Mouse (Mus musculus): Measurements from ENCODE around the gene Mical3. TPM values are rescaled to one million over a fixed set of nuclear protein-coding genes. Genes with fewer than 3 reads are reported as not detected.

Mical3 gene
- polyA plus RNA-seq, 1 experiment from 2014 or later: 20.0 TPM

- H3K9ac ChIP-seq: no peak overlapping the region
- H3K4me2 ChIP-seq: no peak overlapping the region
- WGBS: 56% methylated on average over 6 of the region's 6 CpGs
- H3K9me3 ChIP-seq: no peaks in the 10 kb centered on the region
- H3K4me3 ChIP-seq: no peak overlapping the region
- no peak for ATAC-seq (ENCODE audit: borderline replicate concordance, extremely low read depth, low FRiP score, low TSS enrichment)
- 0 out of 2 replicates have a peak, but pooled peaks cover 6% of the 10 kb centered on the region for H3K4me1 ChIP-seq
- H3K36me3 ChIP-seq: no peaks in the 10 kb centered on the region
- H3K27ac ChIP-seq: no peak overlapping the region
- H3K27me3 ChIP-seq: no peaks in the 10 kb centered on the region
Measured at GRCm38 (mm10) chr6:120991857-120992256, 138.9 kb downstream of the Mical3 start.

- H3K36me3 ChIP-seq: 0 out of 2 replicates have a peak, but pooled peaks cover 9% of the 10 kb centered on the region
- no peak overlapping the region for H3K4me2 ChIP-seq
- H3K9me3 ChIP-seq: no peaks in the 10 kb centered on the region
- no peak overlapping the region for H3K9ac ChIP-seq
- 40% methylated on average over 10 of the region's 10 CpGs for WGBS
- no peaks in the 10 kb centered on the region for H3K27me3 ChIP-seq
- H3K4me3 ChIP-seq: no peak overlapping the region
- H3K4me1 ChIP-seq: 0 out of 2 replicates have a peak, but pooled peaks cover 6% of the 10 kb centered on the region
- ATAC-seq (ENCODE audit: borderline replicate concordance, extremely low read depth, low FRiP score, low TSS enrichment): no peak
- H3K27ac ChIP-seq: no peak overlapping the region
Measured at GRCm38 (mm10) chr6:120987571-120988084, 143.2 kb downstream of the Mical3 start.

- Histone ChIP-seq H3K9me3 (no peaks in the 10 kb centered on the region), H3K4me2 (no peak overlapping the region), H3K27ac (no peak overlapping the region), H3K27me3 (no peaks in the 10 kb centered on the region), H3K4me3 (no peak overlapping the region), H3K4me1 (0 out of 2 replicates have a peak, but pooled peaks cover 6% of the 10 kb centered on the region), H3K36me3 (0 out of 2 replicates have a peak, but pooled peaks cover 9% of the 10 kb centered on the region), H3K9ac (no peak overlapping the region)
- no peak for ATAC-seq (ENCODE audit: borderline replicate concordance, extremely low read depth, low FRiP score, low TSS enrichment)
- WGBS: 61% methylated on average over 10 of the region's 10 CpGs
Measured at GRCm38 (mm10) chr6:120987164-120987563, 143.6 kb downstream of the Mical3 start.

DNA sequence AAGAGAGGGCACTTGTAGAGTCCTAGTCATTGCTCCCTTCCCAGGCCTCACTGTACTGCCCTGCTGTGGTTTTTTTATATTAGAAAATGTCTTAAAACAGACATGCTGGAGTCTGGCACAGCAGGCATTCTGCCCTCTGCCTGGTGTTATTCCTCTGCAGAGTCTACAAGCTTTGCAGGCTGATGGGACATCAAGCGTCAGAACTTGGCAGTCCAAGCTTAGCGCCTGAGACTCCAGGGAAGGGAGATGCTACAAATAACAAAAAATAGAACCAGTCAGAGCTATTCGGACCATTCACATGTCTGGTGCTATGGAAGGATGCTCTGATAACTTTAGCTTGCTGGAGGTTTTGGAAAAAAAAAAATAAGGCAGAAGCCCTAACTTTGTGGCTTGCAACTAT is 144.6 kb downstream of the Mical3 start:
- no peak overlapping the region for H3K4me3 ChIP-seq
- H3K27me3 ChIP-seq: no peaks in the 10 kb centered on the region
- ATAC-seq (ENCODE audit: borderline replicate concordance, extremely low read depth, low FRiP score, low TSS enrichment): no peak
- H3K4me2 ChIP-seq: no peak overlapping the region
- H3K4me1 ChIP-seq: 0 out of 2 replicates have a peak, but pooled peaks cover 6% of the 10 kb centered on the region
- no peaks in the 10 kb centered on the region for H3K9me3 ChIP-seq
- WGBS: 89% methylated on average over 3 of the region's 3 CpGs
- 0 out of 2 replicates have a peak, but pooled peaks cover 9% of the 10 kb centered on the region for H3K36me3 ChIP-seq
- no peak overlapping the region for H3K27ac ChIP-seq
- H3K9ac ChIP-seq: no peak overlapping the region

DNA sequence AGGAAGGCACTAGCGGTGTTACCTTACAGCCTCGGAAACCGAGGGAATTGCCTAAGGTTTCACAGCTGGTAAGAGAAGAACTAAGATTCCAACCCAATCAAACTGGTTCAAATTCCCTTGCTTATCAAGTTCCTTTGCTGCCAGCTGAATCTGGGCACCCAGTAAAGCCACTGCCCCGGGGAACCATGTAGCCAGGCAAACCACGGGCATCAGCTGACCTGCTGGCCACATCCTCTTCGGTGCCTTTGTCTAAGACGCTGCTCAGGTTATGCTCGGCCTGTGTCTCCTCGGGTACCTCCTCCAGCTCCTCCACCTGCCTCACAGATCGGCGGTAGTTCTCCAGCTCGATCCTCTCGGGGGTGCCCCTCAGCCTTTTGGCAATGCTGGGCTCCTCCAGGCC is 148.5 kb downstream of the Mical3 start:
- H3K27ac ChIP-seq: no peak overlapping the region
- 94% methylated on average over 13 of the region's 13 CpGs for WGBS
- peaks cover 14% of the 10 kb centered on the region for H3K4me1 ChIP-seq
- no peak overlapping the region for H3K9ac ChIP-seq
- peaks cover 23% of the 10 kb centered on the region; the same call in 1 of the 2 replicates for H3K36me3 ChIP-seq
- no peak for ATAC-seq (ENCODE audit: borderline replicate concordance, extremely low read depth, low FRiP score, low TSS enrichment)
- H3K27me3 ChIP-seq: no peaks in the 10 kb centered on the region
- H3K4me2 ChIP-seq: no peak overlapping the region
- H3K9me3 ChIP-seq: no peaks in the 10 kb centered on the region
- H3K4me3 ChIP-seq: no peak overlapping the region

DNA sequence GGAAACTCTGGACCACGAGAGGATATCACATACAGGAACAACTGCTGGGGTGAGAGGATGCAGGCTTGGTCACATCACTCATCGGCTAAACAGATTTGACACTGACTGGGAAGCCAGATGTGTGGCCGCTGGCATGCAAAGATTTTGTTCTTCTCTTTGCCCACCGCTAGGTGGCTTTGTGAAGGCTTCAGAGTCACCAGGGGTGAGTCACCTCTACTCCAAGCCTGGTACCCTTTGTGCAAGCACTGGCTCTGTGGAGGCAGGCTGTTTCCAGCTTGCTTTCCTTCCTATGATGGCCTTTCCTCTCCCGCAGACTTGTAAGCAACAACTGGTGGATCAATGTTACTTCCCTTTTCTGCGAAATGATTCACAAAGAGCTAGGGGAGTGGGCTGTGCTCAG is 149.3 kb downstream of the Mical3 start:
- Histone ChIP-seq H3K4me2 (no peak overlapping the region), H3K4me1 (peaks cover 20% of the 10 kb centered on the region), H3K4me3 (no peak overlapping the region), H3K9ac (no peak overlapping the region), H3K9me3 (no peaks in the 10 kb centered on the region), H3K36me3 (peaks cover 23% of the 10 kb centered on the region; the same call in 1 of the 2 replicates), H3K27ac (no peak overlapping the region), H3K27me3 (no peaks in the 10 kb centered on the region)
- 47% methylated on average over 6 of the region's 6 CpGs for WGBS
- no peak for ATAC-seq (ENCODE audit: borderline replicate concordance, extremely low read depth, low FRiP score, low TSS enrichment)

GRCm38 (mm10) chr6:120978019-120978621 is 152.7 kb downstream of the Mical3 start:
- Histone ChIP-seq H3K9me3 (no peaks in the 10 kb centered on the region), H3K4me1 (peaks cover 20% of the 10 kb centered on the region), H3K27me3 (no peaks in the 10 kb centered on the region), H3K9ac (no peak overlapping the region), H3K4me3 (no peak overlapping the region), H3K27ac (peak overlapping the region; percentile 79), H3K4me2 (no peak overlapping the region), H3K36me3 (peaks cover 14% of the 10 kb centered on the region; the same call in 1 of the 2 replicates)
- peak; percentile 53; the same call in 1 of the 2 replicates for ATAC-seq (ENCODE audit: borderline replicate concordance, extremely low read depth, low FRiP score, low TSS enrichment)
- WGBS: 32% methylated on average over 18 of the region's 18 CpGs

DNA sequence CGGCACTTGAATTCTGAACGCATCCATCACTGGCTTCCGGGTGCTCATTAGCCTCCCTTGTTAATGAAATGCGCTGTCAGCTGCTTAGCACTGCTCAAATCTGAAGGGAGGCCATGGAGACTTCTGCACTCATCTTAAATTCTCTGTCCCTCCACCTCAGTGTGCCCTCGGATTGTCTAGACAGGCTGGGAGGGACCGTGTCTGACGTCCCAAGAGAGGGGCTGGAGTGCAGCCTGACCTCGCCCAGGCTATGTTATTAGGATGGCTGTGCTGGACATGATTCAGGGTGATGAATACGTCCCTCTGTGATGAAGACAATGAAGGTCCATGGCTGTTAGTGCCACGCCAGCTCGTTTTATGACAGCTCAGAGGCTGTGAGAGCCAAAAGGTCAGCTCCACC is 153.8 kb downstream of the Mical3 start:
- H3K4me1 ChIP-seq: peaks cover 20% of the 10 kb centered on the region
- 47% methylated on average over 11 of the region's 11 CpGs for WGBS
- H3K27me3 ChIP-seq: no peaks in the 10 kb centered on the region
- H3K4me3 ChIP-seq: no peak overlapping the region
- ATAC-seq (ENCODE audit: borderline replicate concordance, extremely low read depth, low FRiP score, low TSS enrichment): peak; percentile 58; the same call in 1 of the 2 replicates
- H3K4me2 ChIP-seq: no peak overlapping the region
- H3K9me3 ChIP-seq: no peaks in the 10 kb centered on the region
- H3K9ac ChIP-seq: no peak overlapping the region
- peak overlapping the region; percentile 29; the same call in 1 of the 2 replicates for H3K27ac ChIP-seq
- H3K36me3 ChIP-seq: peaks cover 14% of the 10 kb centered on the region; the same call in 1 of the 2 replicates

DNA sequence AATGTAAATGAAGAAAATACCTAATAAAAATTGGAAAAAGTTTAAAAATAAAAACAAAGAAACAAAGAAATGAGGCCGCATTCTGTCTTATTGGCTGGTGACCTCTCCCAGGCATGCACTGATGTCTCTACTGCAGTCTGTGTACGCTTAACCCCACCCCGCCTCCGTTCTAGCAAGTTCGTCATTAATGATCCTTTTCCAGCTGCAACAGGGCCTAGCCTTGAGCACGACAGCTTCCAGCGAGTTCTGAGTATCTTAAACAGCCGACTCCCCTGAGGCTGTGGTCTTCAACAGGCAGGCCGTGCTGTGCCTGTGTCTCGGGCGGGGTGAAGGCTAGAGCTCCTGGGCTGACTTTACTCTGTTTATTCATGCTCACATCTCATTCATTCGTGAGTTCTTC is 154.7 kb downstream of the Mical3 start:
- no peaks in the 10 kb centered on the region for H3K9me3 ChIP-seq
- ATAC-seq (ENCODE audit: borderline replicate concordance, extremely low read depth, low FRiP score, low TSS enrichment): no peak
- no peaks in the 10 kb centered on the region for H3K27me3 ChIP-seq
- H3K4me2 ChIP-seq: no peak overlapping the region
- H3K36me3 ChIP-seq: peaks cover 18% of the 10 kb centered on the region
- 68% methylated on average over 12 of the region's 12 CpGs for WGBS
- H3K4me1 ChIP-seq: peaks cover 20% of the 10 kb centered on the region
- no peak overlapping the region for H3K4me3 ChIP-seq
- no peak overlapping the region for H3K27ac ChIP-seq
- no peak overlapping the region for H3K9ac ChIP-seq

DNA sequence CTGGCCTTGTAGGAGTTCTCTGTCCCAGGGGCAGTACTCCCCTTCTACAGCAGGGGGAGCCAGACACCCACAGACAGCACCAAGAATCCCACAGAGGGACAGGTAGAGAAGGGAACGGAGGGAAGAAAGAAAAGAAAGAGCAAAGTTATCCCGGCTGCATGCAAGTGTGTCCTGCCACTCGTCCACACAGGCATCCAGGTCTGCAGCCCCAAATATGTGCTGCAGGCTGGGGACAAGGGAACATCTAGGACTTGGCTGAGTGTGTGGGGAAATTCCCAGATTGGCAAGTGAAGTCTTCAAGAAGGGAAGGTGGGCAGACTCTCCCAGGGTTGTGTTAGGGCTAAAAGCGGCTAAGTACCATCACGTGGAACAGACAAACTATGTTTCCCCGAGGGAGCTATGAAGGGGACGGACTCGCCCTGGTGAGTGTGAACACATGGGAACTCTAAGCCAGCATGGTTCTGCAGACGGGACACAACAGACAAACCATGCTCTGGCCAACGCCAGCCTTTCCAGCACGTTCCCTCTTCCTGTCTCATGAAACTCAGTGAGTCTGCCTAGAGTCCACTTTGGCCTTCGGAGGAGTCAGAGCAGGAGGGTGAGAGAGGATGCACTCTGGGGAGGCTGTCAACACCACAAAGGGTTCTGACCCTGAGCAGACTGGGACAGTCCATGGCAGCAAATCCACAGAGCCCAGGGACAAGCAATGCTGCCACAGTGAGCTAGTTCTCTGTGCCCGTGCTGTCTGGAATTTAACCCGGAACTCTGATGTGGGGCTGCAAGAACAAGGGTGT is 158.8 kb downstream of the Mical3 start:
- ATAC-seq (ENCODE audit: borderline replicate concordance, extremely low read depth, low FRiP score, low TSS enrichment): peak; percentile 65; the same call in 1 of the 2 replicates
- WGBS: 48% methylated on average over 14 of the region's 14 CpGs
- no peak overlapping the region; the same call in 1 of the 2 replicates for H3K27ac ChIP-seq
- no peaks in the 10 kb centered on the region for H3K27me3 ChIP-seq
- peaks cover 13% of the 10 kb centered on the region for H3K36me3 ChIP-seq
- peaks cover 3% of the 10 kb centered on the region for H3K4me1 ChIP-seq
- no peaks in the 10 kb centered on the region for H3K9me3 ChIP-seq
- no peak overlapping the region for H3K4me2 ChIP-seq
- H3K4me3 ChIP-seq: no peak overlapping the region
- H3K9ac ChIP-seq: no peak overlapping the region

DNA sequence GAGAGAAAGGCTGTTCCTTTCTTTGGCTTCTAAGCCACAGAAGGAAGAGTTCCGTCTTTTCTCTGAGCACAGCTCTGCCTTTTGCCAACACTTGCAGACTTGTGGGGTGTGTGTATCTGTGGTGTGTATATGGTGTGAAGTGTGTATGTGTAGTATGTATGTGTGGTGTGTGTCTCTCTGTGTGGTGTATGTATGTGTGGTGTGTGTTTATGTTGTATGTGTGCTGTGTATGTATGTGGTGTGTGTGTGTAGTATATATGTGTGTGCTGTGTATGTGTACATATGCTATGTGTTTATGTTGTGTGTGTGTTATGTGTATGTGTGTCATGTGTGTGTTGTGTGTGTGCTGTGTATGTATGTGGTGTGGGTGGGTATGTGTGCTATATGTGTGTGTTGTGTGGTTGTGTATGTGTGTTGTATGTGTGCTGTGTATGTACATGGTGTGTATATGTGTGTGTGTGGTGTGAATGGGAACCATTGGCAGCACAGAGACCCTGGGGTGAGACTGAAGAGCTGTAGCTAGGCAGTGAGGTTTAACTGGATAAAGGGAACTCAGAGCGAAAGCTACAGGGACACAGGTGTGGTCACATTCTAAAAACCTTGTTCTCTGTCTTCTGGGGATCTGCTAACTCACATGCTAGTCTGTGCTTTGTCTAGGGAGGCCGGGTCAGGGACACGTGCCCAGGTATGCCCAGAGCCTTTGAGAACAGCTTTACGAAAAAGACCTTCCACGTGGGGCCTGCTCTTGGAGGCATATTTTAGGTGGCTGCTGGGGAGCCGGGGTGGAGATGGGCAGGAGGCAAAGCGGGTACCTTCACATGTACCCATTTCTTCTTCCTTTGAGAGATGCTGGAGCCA is 159.6 kb downstream of the Mical3 start:
- no peaks in the 10 kb centered on the region for H3K27me3 ChIP-seq
- 0 out of 2 replicates have a peak, but pooled peaks have one; percentile 35 for ATAC-seq (ENCODE audit: borderline replicate concordance, extremely low read depth, low FRiP score, low TSS enrichment)
- H3K4me3 ChIP-seq: no peak overlapping the region
- H3K9ac ChIP-seq: no peak overlapping the region
- no peaks in the 10 kb centered on the region for H3K4me1 ChIP-seq
- H3K4me2 ChIP-seq: no peak overlapping the region
- H3K27ac ChIP-seq: no peak overlapping the region
- H3K36me3 ChIP-seq: peaks cover 13% of the 10 kb centered on the region
- WGBS: 63% methylated on average over 8 of the region's 8 CpGs
- no peaks in the 10 kb centered on the region for H3K9me3 ChIP-seq

All from lung, embryonic 15.5 days (tissue).